Mouse (Mus musculus) hindbrain, embryonic 11.5 days (tissue): Measurements from ENCODE around the gene Macrod1. TPM values are rescaled to one million over a fixed set of nuclear protein-coding genes. Genes with fewer than 3 reads are reported as not detected.

Experiments
- ATAC-seq: fragments of 200-750 bp; cut with Nextera tagmentation; 2 replicates; pipeline ENCODE4 v1.8.0; 2017; ENCODE audit warnings: mild to moderate bottlenecking, moderate TSS enrichment, moderate library complexity; ENCODE audit not compliant: low FRiP score
- DNase-seq: peaks from one replicate; pipeline ENCODE4 v3.0.0-alpha.2; 2015; ENCODE audit warnings: low spot score
- H3K27ac ChIP-seq: fragments of 300-500 bp; sonication (generic); 2 replicates; pipeline ENCODE4 v1.5.1; 2014; ENCODE audit warnings: mild to moderate bottlenecking, low read depth, low read length
- H3K27me3 ChIP-seq: fragments of 300-500 bp; sonication (generic); 2 replicates; pipeline ENCODE4 v1.6.1; 2014; ENCODE audit warnings: mild to moderate bottlenecking, low read length, moderate library complexity, mixed read lengths; ENCODE audit not compliant: control insufficient read depth, insufficient read depth
- H3K36me3 ChIP-seq: fragments of 300-500 bp; sonication (generic); 2 replicates; pipeline ENCODE4 v1.6.1; 2014; ENCODE audit warnings: mild to moderate bottlenecking, low read length, moderate library complexity, mixed read lengths; ENCODE audit not compliant: control insufficient read depth, insufficient read depth
- H3K4me1 ChIP-seq: fragments of 300-500 bp; sonication (generic); replicated peaks from 2 replicates; pipeline ENCODE4 v1.6.1; 2014; ENCODE audit warnings: low read length, mixed read lengths; ENCODE audit not compliant: control insufficient read depth, insufficient read depth
- H3K4me2 ChIP-seq: fragments of 300-500 bp; sonication (generic); replicated peaks from 2 replicates; pipeline ENCODE4 v1.6.1; 2014; ENCODE audit warnings: mild to moderate bottlenecking, low read depth, low read length
- H3K4me3 ChIP-seq: fragments of 300-500 bp; sonication (generic); 2 replicates; pipeline ENCODE4 v1.5.1; 2014; ENCODE audit warnings: low read depth, low read length
- H3K9ac ChIP-seq: fragments of 300-500 bp; sonication (generic); 2 replicates; pipeline ENCODE4 v1.6.1; 2014; ENCODE audit warnings: low read depth, low read length
- H3K9me3 ChIP-seq: fragments of 300-500 bp; sonication (generic); 2 replicates; pipeline ENCODE4 v1.6.1; 2016; ENCODE audit warnings: low read length; ENCODE audit not compliant: control insufficient read depth
- WGBS: fragments of 180-500 bp; shearing (Covaris S2); extraction: QIAGEN DNeasy Blood & Tissue Kit; methylation state at CpG from one replicate; pipeline ENCODE4 v1.1.7; 2014; 5-methylcytosine and 5-hydroxymethylcytosine counted together
- polyA plus RNA-seq: library from polyadenylated mRNA; unstranded; fragments of >200 nt; fragmentation: Nextera tagmentation; extraction: Ambion mirVana; gene quantifications from 2 replicates; pipeline ENCODE4 v1.2.1, GENCODE M21; 2014

Macrod1 gene
- polyA plus RNA-seq, 1 experiment from 2014 or later = 3.1 TPM

GRCm38 (mm10) chr19:7122277-7122676, 65.7 kb downstream of the Macrod1 start:
- Histone ChIP-seq H3K27me3 (no peaks in the 10 kb centered on the region; the same call in 1 of the 2 replicates), H3K4me2 (no peak overlapping the region), H3K27ac (no peak overlapping the region; the same call in 1 of the 2 replicates), H3K4me1 (peaks cover 3% of the 10 kb centered on the region; the same call in 1 of the 2 replicates), H3K36me3 (no peaks in the 10 kb centered on the region), H3K4me3 (no peak overlapping the region), H3K9me3 (no peaks in the 10 kb centered on the region), H3K9ac (no peak overlapping the region)
- ATAC-seq = no peak
- WGBS = 70% methylated on average over 4 of the region's 4 CpGs
- no peak for DNase-seq

GRCm38 (mm10) chr19:7122698-7123306, 66.2 kb downstream of the Macrod1 start:
- Histone ChIP-seq H3K4me3 (no peak overlapping the region), H3K9me3 (no peaks in the 10 kb centered on the region), H3K4me2 (no peak overlapping the region), H3K4me1 (peaks cover 3% of the 10 kb centered on the region; the same call in 1 of the 2 replicates), H3K27ac (no peak overlapping the region), H3K9ac (0 out of 2 replicates have a peak overlapping the region, but pooled peaks have one; percentile 33), H3K27me3 (no peaks in the 10 kb centered on the region; the same call in 1 of the 2 replicates), H3K36me3 (no peaks in the 10 kb centered on the region)
- DNase-seq (no peak), ATAC-seq (no peak)
- 45% methylated on average over 10 of the region's 10 CpGs for WGBS

- DNase-seq (no peak), ATAC-seq (no peak)
- H3K9me3 ChIP-seq = no peaks in the 10 kb centered on the region
- no peak overlapping the region for H3K4me2 ChIP-seq
- WGBS = 83% methylated on average over 4 of the region's 4 CpGs
- H3K4me3 ChIP-seq = no peak overlapping the region
- H3K4me1 ChIP-seq = peaks cover 6% of the 10 kb centered on the region; the same call in 1 of the 2 replicates
- no peak overlapping the region for H3K27ac ChIP-seq
- H3K9ac ChIP-seq = no peak overlapping the region
- H3K27me3 ChIP-seq = no peaks in the 10 kb centered on the region
- no peaks in the 10 kb centered on the region for H3K36me3 ChIP-seq
These were observed 69.0 kb downstream of the Macrod1 start for GRCm38 (mm10) chr19:7125526-7126156.

GRCm38 (mm10) chr19:7126209-7126608, 69.6 kb downstream of the Macrod1 start:
- no peak overlapping the region for H3K4me3 ChIP-seq
- no peak for DNase-seq
- H3K36me3 ChIP-seq = no peaks in the 10 kb centered on the region
- peaks cover 6% of the 10 kb centered on the region; the same call in 1 of the 2 replicates for H3K4me1 ChIP-seq
- no peak overlapping the region for H3K4me2 ChIP-seq
- H3K9ac ChIP-seq = no peak overlapping the region
- no peak for ATAC-seq
- H3K9me3 ChIP-seq = no peaks in the 10 kb centered on the region
- no peaks in the 10 kb centered on the region for H3K27me3 ChIP-seq
- no peak overlapping the region for H3K27ac ChIP-seq
- 72% methylated on average over 1 of the region's 1 CpGs for whole genome bisulfite sequencing

GRCm38 (mm10) chr19:7126933-7127332, 70.3 kb downstream of the Macrod1 start:
- Histone ChIP-seq H3K4me3 (no peak overlapping the region), H3K27me3 (no peaks in the 10 kb centered on the region), H3K4me1 (peaks cover 6% of the 10 kb centered on the region; the same call in 1 of the 2 replicates), H3K9me3 (no peaks in the 10 kb centered on the region), H3K27ac (no peak overlapping the region), H3K36me3 (no peaks in the 10 kb centered on the region), H3K4me2 (no peak overlapping the region), H3K9ac (no peak overlapping the region)
- WGBS = 68% methylated on average over 2 of the region's 2 CpGs
- DNase-seq = no peak
- ATAC-seq = no peak

GRCm38 (mm10) chr19:7128551-7129475, 72.2 kb downstream of the Macrod1 start:
- no peak overlapping the region for H3K9ac ChIP-seq
- DNase-seq (no peak), ATAC-seq (peak; percentile 36; the same call in 1 of the 2 replicates)
- no peak overlapping the region for H3K4me2 ChIP-seq
- no peaks in the 10 kb centered on the region for H3K36me3 ChIP-seq
- peaks cover 8% of the 10 kb centered on the region for H3K4me1 ChIP-seq
- H3K9me3 ChIP-seq = no peaks in the 10 kb centered on the region
- no peak overlapping the region for H3K4me3 ChIP-seq
- H3K27me3 ChIP-seq = no peaks in the 10 kb centered on the region
- WGBS = 57% methylated on average over 19 of the region's 19 CpGs
- peak overlapping the region; percentile 74 for H3K27ac ChIP-seq

- H3K4me1 ChIP-seq = peaks cover 19% of the 10 kb centered on the region
These were observed 73.7 kb downstream of the Macrod1 start for GRCm38 (mm10) chr19:7130317-7130716.

GRCm38 (mm10) chr19:7133436-7133835, 76.8 kb downstream of the Macrod1 start:
- Histone ChIP-seq H3K4me2 (no peak overlapping the region), H3K9me3 (no peaks in the 10 kb centered on the region), H3K4me3 (no peak overlapping the region), H3K36me3 (no peaks in the 10 kb centered on the region), H3K27me3 (peaks cover 2% of the 10 kb centered on the region; the same call in 1 of the 2 replicates), H3K27ac (peak overlapping the region; percentile 60), H3K9ac (no peak overlapping the region), H3K4me1 (peaks cover 30% of the 10 kb centered on the region)
- WGBS = 85% methylated on average over 9 of the region's 9 CpGs
- DNase-seq (no peak), ATAC-seq (no peak)

More at GRCm38 (mm10) chr19:7130317-7130716, 73.7 kb downstream of the Macrod1 start:
- Histone ChIP-seq H3K4me3 (no peak overlapping the region), H3K4me2 (no peak overlapping the region), H3K27ac (no peak overlapping the region), H3K9me3 (no peaks in the 10 kb centered on the region), H3K27me3 (no peaks in the 10 kb centered on the region), H3K36me3 (no peaks in the 10 kb centered on the region), H3K9ac (no peak overlapping the region)
- no peak for ATAC-seq
- no peak for DNase-seq
- 70% methylated on average over 11 of the region's 11 CpGs for WGBS
